Mouse (Mus musculus) G1E (cell line): ENCODE data around the gene Slc6a3.

Experiments used
- CTCF ChIP-seq: IDR thresholded peaks from 2 replicates; pipeline ENCODE4 v1.5.1; 2012; ENCODE audit warnings: low read depth, low read length, inconsistent platforms, mixed read lengths
- TAL1 ChIP-seq: conservative IDR thresholded peaks from 2 replicates; pipeline ENCODE4 v1.6.1; 2012; ENCODE audit warnings: low read depth, low read length, inconsistent platforms, mixed read lengths

GRCm38 (mm10) chr13:73508817-73509550, 27.6 kb upstream of the Slc6a3 start:
- TF ChIP-seq CTCF (no peak), TAL1 (no peak)
